Mouse (Mus musculus): ENCODE measurements at regions not wholly inside any gene's neighbourhood (a gene's known extent, or its start where the extent isn't known, plus 50 kb on each side); places are given as distances from the start of the nearest gene placed in this dataset.
"Not testable (repeated sequence)": the region's sequence is repeated elsewhere in the genome, so short reads cannot be mapped to it uniquely, and the experiment has no call there.

- Histone ChIP-seq H3K4me3 (no peak overlapping the region), H3K9ac (no peak overlapping the region), H3K27me3 (replicated peaks) (no peaks in the 10 kb centered on the region), H3K36me3 (no peaks in the 10 kb centered on the region), H3K4me2 (replicated peaks) (no peak overlapping the region), H3K27ac (no peak overlapping the region), H3K9me3 (no peaks in the 10 kb centered on the region), H3K4me1 (no peaks in the 10 kb centered on the region)
- no peak for ATAC-seq (ENCODE audit: low FRiP score, low read depth)
- WGBS = 91% methylated on average over 13 of the region's 13 CpGs
These were observed 145.7 kb upstream of the Nwd2 start for GRCm38 (mm10) chr5:63503056-63503845.

- no peaks in the 10 kb centered on the region for H3K27me3 ChIP-seq (replicated peaks)
- 20% methylated on average over 7 of the region's 7 CpGs for WGBS
- H3K9ac ChIP-seq = no peak overlapping the region
- H3K4me3 ChIP-seq = no peak overlapping the region
- peak; percentile 37; the same call in 1 of the 2 replicates for ATAC-seq (ENCODE audit: low FRiP score, low read depth)
- H3K4me2 ChIP-seq (replicated peaks) = no peak overlapping the region
- H3K9me3 ChIP-seq = no peaks in the 10 kb centered on the region
- H3K27ac ChIP-seq = no peak overlapping the region
- no peaks in the 10 kb centered on the region for H3K4me1 ChIP-seq
- H3K36me3 ChIP-seq = no peaks in the 10 kb centered on the region
These were observed 114.7 kb upstream of the Nwd2 start for GRCm38 (mm10) chr5:63534197-63534596.

- Histone ChIP-seq H3K9ac (no peak overlapping the region), H3K4me3 (no peak overlapping the region), H3K4me1 (no peaks in the 10 kb centered on the region), H3K9me3 (no peaks in the 10 kb centered on the region), H3K27ac (no peak overlapping the region), H3K27me3 (replicated peaks) (no peaks in the 10 kb centered on the region), H3K4me2 (replicated peaks) (no peak overlapping the region), H3K36me3 (no peaks in the 10 kb centered on the region)
- ATAC-seq (ENCODE audit: low FRiP score, low read depth) = no peak
- WGBS = 85% methylated on average over 6 of the region's 6 CpGs
These were observed 108.4 kb upstream of the Nwd2 start for GRCm38 (mm10) chr5:63540530-63540929.

- no peak overlapping the region for H3K27ac ChIP-seq
- H3K9me3 ChIP-seq = no peaks in the 10 kb centered on the region
- H3K9ac ChIP-seq = no peak overlapping the region
- 92% methylated on average over 2 of the region's 2 CpGs for WGBS
- H3K4me2 ChIP-seq (replicated peaks) = no peak overlapping the region
- no peaks in the 10 kb centered on the region for H3K36me3 ChIP-seq
- no peak for ATAC-seq (ENCODE audit: low FRiP score, low read depth)
- no peaks in the 10 kb centered on the region for H3K4me1 ChIP-seq
- H3K27me3 ChIP-seq (replicated peaks) = no peaks in the 10 kb centered on the region
- no peak overlapping the region for H3K4me3 ChIP-seq
These were observed 103.4 kb upstream of the Nwd2 start for GRCm38 (mm10) chr5:63545482-63545881.

GRCm38 (mm10) chr5:63565891-63566290, 83.0 kb upstream of the Nwd2 start:
- H3K27me3 ChIP-seq (replicated peaks); H3K9ac ChIP-seq; H3K4me3 ChIP-seq: not testable (repeated sequence)

GRCm38 (mm10) chr5:63575401-63575800, 73.5 kb upstream of the Nwd2 start:
- WGBS = 88% methylated on average over 1 of the region's 1 CpGs
- Histone ChIP-seq H3K4me1 (no peaks in the 10 kb centered on the region), H3K4me2 (replicated peaks) (no peak overlapping the region), H3K9me3 (no peaks in the 10 kb centered on the region), H3K27me3 (replicated peaks) (no peaks in the 10 kb centered on the region), H3K27ac (no peak overlapping the region), H3K4me3 (no peak overlapping the region), H3K9ac (no peak overlapping the region), H3K36me3 (no peaks in the 10 kb centered on the region)
- no peak for ATAC-seq (ENCODE audit: low FRiP score, low read depth)

More at GRCm38 (mm10) chr5:63565891-63566290, 83.0 kb upstream of the Nwd2 start:
- H3K4me2 ChIP-seq (replicated peaks); H3K36me3 ChIP-seq; ATAC-seq (ENCODE audit: low FRiP score, low read depth); H3K27ac ChIP-seq; H3K4me1 ChIP-seq; H3K9me3 ChIP-seq: not testable (repeated sequence)

GRCm38 (mm10) chr5:63579409-63579808, 69.5 kb upstream of the Nwd2 start:
- Histone ChIP-seq H3K4me2 (replicated peaks) (no peak overlapping the region), H3K36me3 (no peaks in the 10 kb centered on the region), H3K27ac (no peak overlapping the region), H3K4me1 (no peaks in the 10 kb centered on the region), H3K4me3 (no peak overlapping the region), H3K27me3 (replicated peaks) (no peaks in the 10 kb centered on the region), H3K9me3 (no peaks in the 10 kb centered on the region), H3K9ac (no peak overlapping the region)
- 75% methylated on average over 2 of the region's 2 CpGs for WGBS
- no peak for ATAC-seq (ENCODE audit: low FRiP score, low read depth)

- Histone ChIP-seq H3K4me1 (no peaks in the 10 kb centered on the region), H3K9me3 (no peaks in the 10 kb centered on the region), H3K9ac (no peak overlapping the region), H3K36me3 (no peaks in the 10 kb centered on the region), H3K4me2 (replicated peaks) (no peak overlapping the region), H3K27me3 (replicated peaks) (no peaks in the 10 kb centered on the region), H3K27ac (no peak overlapping the region), H3K4me3 (no peak overlapping the region)
- no peak for ATAC-seq (ENCODE audit: low FRiP score, low read depth)
- WGBS = 88% methylated on average over 4 of the region's 4 CpGs
These were observed 61.9 kb upstream of the Nwd2 start for GRCm38 (mm10) chr5:63587051-63587450.

GRCm38 (mm10) chr5:63587855-63588254, 61.0 kb upstream of the Nwd2 start:
- H3K4me1 ChIP-seq = no peaks in the 10 kb centered on the region
- no peak overlapping the region for H3K27ac ChIP-seq
- no peak for ATAC-seq (ENCODE audit: low FRiP score, low read depth)
- 72% methylated on average over 4 of the region's 4 CpGs for WGBS
- H3K36me3 ChIP-seq = no peaks in the 10 kb centered on the region
- no peaks in the 10 kb centered on the region for H3K27me3 ChIP-seq (replicated peaks)
- no peak overlapping the region for H3K4me3 ChIP-seq
- H3K4me2 ChIP-seq (replicated peaks) = no peak overlapping the region
- H3K9ac ChIP-seq = no peak overlapping the region
- no peaks in the 10 kb centered on the region for H3K9me3 ChIP-seq

Data from neural tube, embryonic 12.5 days (tissue).